Mouse (Mus musculus): Measurements from ENCODE around the gene Pou2f2.

GRCm38 (mm10) chr7:25154648-25155047 lies 24.9 kb downstream of the Pou2f2 start:
- TF ChIP-seq EP300 (optimal IDR thresholded peaks at IDR 0.05) = no peak
- TF ChIP-seq CTCF (IDR thresholded peaks at IDR 0.05; ENCODE audit: low read depth) = no peak
